Mouse (Mus musculus): ENCODE measurements around the gene Oit3. TPM values are rescaled to one million over a fixed set of nuclear protein-coding genes. Genes with fewer than 3 reads are reported as not detected.

Oit3 gene
- polyA plus RNA-seq (2015; fragmentation: Nextera tagmentation; extraction: Ambion mirVana), result 0.46 and 0.73 TPM in 2 replicates

DNA sequence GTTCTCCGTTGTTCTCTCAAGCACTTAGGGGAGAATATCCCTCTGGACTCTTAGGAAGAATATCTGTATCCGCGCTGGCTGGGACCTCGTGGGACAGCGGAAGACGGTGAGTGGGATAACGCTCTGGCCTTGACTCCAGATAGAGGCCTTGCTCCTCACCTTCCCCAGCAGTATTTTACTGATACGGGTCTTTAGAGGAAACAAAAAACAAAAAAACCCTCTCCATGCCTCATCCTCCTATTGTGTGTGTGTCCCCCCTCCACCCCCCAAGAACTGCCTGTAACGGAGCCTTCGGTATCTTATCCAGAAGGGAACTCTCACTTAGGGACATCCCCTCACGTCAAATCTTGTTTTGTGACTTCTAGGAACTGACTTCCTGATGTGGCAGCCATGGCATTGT, at the start of gene Oit3:
TSS of gene Oit3 (minus strand) at position 44 of the 400 bp plus-strand sequence.

GRCm38 (mm10) chr10:59402899-59403792, 38.4 kb downstream of the Oit3 start, which contains the start of gene Pla2g12b:
Gene Pla2g12b (plus strand): TSS chr10:59403660.

DNA sequence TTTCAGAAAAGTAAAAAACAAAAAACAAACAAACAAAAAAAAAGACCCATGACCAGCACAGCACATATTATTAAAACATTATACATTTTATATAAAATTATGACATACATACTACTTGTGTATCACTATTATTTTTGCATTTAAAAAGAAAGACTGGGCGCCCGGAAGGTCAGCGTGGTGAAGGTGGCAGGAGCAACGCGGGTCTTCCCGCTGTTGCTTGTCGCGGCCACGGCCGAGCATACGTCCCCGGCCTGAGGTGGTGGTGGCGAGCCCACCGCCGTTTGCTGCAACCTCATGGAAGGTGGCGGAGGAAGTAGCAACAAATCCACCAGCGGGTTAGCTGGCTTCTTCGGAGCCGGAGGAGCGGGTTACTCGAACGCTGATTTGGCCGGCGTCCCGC, 46.1 kb downstream of the Oit3 start, which contains the start of gene Gm10273:
TSS of gene Gm10273 (plus strand) at position 172 of the 400 bp plus-strand sequence.

Other genes with a start within 250 kb of the Oit3 start
- gene Sept10, start 219.9 kb downstream of the Oit3 start, polyA plus RNA-seq (2015; fragmentation: Nextera tagmentation; extraction: Ambion mirVana), result 29.5 and 35.6 TPM in 2 replicates
- 6.1 and 6.2 TPM in 2 replicates for gene Sowahc, start 219.8 kb downstream of the Oit3 start, polyA plus RNA-seq (2015; fragmentation: Nextera tagmentation; extraction: Ambion mirVana)
- gene P4ha1, start 118.5 kb downstream of the Oit3 start, polyA plus RNA-seq (2015; fragmentation: Nextera tagmentation; extraction: Ambion mirVana), result 47.9 and 62.9 TPM in 2 replicates
- 11.4 TPM in 1 of 2 replicates, not detected in the other for gene Gm10273, start 46.1 kb downstream of the Oit3 start, polyA plus RNA-seq (2015; fragmentation: Nextera tagmentation; extraction: Ambion mirVana)
- 0.23 and 0.62 TPM in 2 replicates for gene Pla2g12b, start 38.1 kb downstream of the Oit3 start, polyA plus RNA-seq (2015; fragmentation: Nextera tagmentation; extraction: Ambion mirVana)
- gene Gm10322, start 174.3 kb upstream of the Oit3 start, polyA plus RNA-seq (2015; fragmentation: Nextera tagmentation; extraction: Ambion mirVana), result not detected in 2 replicates
- 83.1 and 98.8 TPM in 2 replicates for gene Mcu, start 174.9 kb upstream of the Oit3 start, polyA plus RNA-seq (2015; fragmentation: Nextera tagmentation; extraction: Ambion mirVana)

Data from urinary bladder, postnatal 0 days (tissue).